Mouse (Mus musculus): ENCODE data around the gene Esm1. TPM values are rescaled to one million over a fixed set of nuclear protein-coding genes. Genes with fewer than 3 reads are reported as not detected.

Esm1 gene
- total RNA-seq (2022), result under 1 TPM in 3 of 4 experiments, not detected in 1; 0.29 to 0.49 (median 0.43) TPM

DNA sequence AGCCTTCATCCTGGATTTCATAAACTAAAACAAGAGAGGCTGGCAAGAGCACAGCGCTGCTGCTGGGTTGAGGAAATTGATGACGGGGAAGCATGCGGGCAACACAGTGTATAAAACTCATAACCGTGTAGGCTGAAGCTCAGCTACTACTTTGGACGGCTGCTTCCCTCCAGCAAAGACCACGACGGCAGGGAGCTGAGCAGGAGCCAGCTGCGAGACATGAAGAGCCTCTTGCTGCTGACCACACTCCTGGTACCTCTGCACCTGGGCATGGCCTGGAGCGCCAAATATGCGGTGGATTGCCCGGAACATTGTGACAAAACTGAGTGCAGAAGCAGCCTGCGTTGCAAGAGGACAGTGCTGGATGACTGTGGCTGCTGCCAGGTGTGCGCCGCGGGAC lies at the start of gene Esm1:
Gene Esm1 (plus strand): TSS at position 36 of the 400 bp plus-strand sequence.
- DNase-seq (ENCODE audit: low spot score in 2 of 2), result no peak

DNA sequence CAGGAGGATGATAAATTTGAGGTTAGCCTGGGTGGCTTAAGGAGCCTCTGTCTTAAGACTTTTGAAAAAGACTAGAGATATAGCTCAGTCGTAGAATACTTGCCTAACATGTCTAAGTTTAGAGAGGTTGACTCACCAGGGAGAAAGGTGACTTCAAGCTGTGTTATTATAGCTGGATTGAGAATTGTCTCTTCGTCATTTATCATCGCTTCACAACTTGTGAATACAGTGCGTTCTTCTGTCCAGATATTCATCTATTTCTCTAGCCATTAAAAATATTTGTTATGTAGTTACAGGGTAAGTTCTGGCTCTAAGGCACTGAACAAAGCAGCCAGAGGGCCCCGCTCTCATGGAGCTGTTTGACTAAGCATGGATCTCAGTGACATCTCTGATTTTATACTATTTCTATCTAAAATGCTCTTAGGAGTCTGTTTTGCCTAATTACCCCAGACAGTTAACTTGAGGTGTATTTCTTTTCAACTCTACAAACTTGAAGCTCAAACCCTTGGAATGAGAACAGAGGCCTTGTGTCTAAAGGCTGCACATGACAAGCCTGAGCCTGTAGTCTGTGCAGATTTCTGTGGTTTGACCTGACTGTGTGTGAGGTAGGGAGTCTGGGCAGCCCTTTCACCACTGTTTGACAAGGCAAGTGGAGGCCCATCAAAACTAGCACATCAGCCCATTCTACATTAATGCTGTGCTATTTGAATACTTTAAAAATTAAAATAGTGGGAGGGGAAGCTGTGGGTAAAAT lies 45.0 kb upstream of the Esm1 start:
- DNase-seq (ENCODE audit: low spot score in 2 of 2), result no peak

DNA sequence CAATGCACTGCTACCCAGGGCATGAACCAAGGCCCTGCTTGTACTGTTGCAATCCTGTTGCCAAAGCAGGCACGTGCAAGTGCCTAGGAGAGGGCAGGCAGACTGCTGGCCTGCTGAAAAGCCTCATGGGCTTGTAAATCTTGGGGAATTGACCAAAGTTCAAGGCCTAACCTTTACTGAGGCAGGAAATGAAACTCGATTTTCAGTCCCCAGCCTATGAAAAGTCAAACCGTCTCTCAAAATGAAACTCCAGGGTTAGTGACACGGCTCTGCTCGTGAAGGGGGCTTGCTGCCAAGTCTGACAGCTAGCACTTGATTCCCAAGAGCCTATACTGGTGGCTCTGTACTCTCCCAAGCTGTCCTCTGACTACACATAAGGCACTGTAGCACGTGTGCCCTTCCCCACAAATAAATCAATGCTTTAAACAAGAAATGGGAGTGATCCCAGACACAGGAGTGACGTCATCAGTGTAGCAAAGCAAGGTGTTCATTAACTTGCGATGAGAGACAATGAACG lies 41.4 kb upstream of the Esm1 start:
- DNase-seq (ENCODE audit: low spot score in 2 of 2), result no peak

DNA sequence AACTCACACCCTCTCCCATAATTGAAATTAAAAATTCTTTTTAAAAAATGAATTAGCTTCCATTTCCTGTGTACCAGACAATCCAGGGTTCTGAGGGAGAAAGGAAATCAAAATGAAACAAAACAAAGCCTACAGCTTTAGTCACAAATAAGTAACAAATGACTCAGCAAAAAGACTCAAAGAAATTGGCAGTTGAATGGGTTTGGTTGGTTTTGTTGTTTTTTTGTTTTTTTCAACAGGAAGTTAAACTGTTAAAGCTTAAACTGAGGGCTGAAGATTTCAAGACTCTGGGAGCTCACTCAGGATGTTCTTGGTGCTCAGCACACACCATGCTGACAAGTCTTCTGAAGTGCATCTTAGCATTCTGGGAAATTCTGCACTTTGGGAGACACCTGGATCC lies 39.2 kb upstream of the Esm1 start:
- DNase-seq (ENCODE audit: low spot score in 2 of 2), result no peak

DNA sequence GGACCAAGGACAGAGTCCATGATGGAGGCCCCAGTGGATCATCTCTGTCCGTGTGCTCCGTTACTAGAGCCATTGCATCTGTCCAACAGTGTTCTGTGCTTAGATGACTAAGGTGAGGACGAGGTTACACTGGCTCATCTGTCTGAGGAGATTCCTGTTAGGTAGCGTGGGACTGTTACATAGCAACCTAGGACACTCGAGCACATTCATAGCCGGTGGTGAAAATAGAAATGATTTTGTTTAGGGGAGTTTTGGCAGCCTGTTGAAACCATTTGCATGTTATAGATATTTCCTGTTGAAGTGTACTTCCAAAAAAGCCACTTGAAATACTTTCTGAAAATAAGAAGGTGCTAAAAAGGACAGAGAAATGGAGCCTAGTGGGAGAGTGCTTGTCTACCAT lies 35.3 kb upstream of the Esm1 start:
- no peak for DNase-seq (ENCODE audit: low spot score in 2 of 2)

DNA sequence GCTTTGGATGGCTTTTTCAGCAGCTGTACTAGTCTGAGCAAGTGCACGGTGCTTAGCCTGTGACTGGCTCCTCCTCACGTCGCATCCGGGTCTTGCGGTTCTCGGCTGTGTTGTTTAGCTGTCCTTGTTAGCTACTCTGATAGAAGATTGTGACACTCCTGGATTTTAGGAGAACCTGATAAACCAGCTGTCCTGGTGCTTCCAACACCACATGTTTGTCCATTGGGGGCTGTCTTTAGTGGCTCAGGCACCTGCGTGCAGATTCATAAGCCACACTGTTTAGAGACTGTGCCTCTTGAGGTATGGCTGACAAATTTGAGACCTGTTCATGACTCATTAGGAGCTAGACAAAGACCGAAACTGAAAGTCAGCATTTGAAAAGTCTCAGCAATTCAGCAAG lies 26.1 kb upstream of the Esm1 start:
- DNase-seq (ENCODE audit: low spot score in 2 of 2), result no peak

DNA sequence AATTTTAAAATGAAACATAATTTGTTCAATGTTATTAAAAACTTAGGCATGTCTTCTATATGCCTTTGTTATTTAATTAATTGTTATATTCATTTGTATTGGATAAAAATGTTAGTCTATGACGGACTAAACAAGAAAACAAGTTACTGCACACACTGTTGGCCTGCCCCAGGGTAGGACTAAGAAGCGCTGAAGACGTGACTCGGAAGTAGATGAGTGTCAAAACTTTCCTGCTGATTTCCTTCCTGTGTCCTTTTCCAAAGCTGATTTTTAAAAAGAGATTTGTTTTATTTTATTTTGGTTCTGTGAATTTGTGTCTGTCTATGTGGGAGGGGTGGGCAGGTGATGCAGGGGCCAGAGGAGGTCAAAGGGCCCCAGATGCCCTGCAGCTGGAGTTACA lies 25.7 kb upstream of the Esm1 start:
- DNase-seq (ENCODE audit: low spot score in 2 of 2), result no peak

DNA sequence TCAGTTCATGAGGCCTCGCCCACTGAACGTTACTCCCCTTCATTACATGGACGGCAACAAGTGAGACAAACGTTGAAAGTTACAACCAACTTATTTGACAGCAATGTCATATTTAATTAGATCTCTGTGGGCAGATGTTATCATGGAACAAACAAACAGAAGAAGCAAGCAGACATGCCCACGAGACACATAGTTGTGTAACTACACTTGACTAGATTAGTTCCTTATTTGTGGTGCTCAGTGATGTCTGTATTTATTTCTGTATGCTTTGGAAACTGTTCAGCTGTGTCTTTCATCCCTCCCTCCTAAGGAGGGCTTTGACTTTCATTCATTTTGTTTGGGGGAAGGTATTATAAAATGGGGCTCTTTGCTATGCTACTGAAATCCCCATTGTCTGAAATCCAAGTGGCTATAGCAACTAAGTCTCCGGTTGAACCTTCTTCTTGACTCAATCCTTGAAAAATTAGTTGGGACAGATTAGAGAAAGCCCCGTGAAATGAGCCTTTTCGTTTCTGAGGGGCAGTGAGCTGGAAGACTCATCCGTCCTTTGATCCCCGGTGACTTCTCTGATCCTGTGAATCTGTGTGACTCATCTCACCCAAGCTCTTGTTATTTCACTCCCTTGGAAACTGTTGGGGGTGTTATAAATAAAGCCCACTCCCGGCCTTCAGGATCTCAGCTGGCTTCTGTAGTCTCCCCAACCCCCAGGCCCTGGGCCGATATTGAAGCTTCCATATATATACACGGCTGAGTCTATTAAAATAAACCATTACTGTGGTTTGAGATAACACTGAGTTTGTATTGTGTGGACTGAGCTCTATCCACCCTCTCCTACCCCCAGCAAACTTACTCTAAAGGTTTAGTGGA lies 12.4 kb upstream of the Esm1 start:
- no peak for DNase-seq (ENCODE audit: low spot score in 2 of 2)

DNA sequence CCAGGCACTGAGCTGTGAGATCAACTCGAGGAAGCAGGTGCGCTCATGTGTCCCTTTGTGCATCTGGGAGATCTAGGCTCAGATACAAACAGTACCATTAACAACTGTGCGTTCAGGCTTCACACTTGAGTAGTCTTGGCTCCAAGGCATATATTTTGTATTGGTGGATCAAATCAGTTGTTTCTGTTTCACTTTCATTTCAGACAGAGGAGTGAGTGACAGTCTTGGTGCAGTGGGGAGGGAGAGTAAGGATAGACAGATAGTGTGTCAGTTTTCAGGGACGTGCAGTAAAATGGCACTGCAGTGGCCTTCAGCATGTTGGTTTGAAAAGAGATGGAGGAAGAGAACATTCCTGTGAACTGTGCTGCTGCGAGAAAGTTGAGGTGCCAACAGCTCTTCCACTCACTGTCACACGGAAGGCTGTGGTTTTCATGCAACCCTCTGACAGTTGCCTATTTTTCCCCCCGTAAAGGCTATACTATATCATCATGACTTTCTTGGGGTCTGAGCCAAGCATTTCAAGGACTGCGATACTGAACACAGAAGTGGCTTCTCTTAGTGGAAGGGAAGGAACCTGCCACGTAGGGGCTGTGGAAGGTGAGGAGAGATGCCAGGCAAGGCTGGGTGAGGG lies 11.5 kb upstream of the Esm1 start:
- DNase-seq (ENCODE audit: low spot score in 2 of 2), result no peak

DNA sequence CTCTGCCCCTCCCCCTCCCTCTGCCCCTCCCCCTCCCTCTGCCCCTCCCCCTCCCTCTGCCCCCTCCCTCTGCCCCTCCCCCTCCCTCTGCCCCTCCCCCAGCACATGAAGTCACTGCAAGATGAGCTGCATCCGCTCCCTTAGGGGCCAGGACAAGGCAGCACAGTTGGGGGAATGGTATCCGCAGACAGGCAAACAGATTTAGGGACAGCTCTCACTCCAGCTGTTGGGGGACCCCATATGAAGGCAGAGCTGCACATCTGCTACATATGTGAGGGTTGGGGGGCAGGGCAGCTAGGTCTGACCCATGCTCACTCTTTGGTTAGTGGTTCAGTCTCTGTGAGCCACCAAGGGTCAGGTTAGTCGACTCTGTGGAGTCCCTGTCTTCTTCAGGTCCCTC lies 10.1 kb upstream of the Esm1 start:
- no peak for DNase-seq (ENCODE audit: low spot score in 2 of 2)

DNA sequence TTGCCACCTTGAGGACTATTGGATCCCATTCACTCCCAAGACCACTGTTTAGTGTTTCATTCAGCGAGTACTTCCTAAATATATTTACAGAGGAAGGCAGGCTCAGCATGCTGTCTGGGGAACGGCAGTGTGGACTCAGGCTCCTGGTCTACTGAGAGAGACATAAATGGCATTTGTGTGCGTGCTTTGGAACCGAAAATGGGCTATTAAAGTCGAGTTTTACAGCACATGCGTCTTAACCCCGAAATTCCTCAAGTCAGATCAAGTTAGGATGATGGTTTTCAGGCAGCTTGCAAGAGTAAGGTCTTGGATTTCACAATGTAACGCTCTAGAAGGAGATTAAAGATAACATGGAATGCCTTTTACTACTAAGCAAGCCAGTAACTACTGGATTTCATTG lies 8.7 kb upstream of the Esm1 start:
- DNase-seq (ENCODE audit: low spot score in 2 of 2), result no peak

DNA sequence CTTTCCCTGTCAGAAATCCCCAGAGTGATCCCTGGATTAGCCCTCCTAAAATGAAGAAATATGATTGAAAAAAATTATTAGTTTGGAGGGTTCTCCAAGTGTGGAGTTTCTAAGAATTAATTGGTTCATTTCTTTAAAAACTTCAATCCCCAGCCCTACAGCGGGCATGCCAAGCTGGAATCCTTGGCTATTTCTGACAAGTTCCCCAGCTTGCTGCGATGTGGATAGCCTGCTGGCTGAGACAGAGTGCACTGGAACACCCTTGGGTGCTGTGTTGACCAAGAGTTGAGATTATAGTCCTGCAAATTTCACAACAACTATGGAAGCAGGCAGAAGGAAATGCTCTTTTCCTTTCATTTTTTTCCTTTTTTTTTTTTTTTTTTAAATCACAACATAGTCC lies 7.8 kb upstream of the Esm1 start:
- DNase-seq (ENCODE audit: low spot score in 2 of 2), result no peak

DNA sequence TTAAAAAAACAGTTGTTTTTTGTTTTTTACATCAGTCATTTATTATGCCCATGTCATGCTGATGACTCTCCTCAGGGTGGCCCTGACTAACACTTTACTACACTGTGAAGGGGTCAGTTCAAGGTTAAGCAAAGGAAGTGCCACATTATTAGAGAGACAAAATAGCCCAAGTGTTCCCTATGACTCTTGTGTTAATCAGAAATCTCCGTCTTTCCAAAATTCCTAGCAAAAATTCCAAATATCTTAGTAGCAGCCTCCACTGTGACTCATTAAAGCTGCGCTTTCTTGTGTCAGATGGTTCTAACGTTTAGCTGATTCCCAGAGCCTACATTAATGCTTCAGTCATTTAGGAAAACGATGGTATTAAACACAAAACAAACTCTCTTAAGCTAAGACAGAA lies 7.3 kb upstream of the Esm1 start:
- no peak for DNase-seq (ENCODE audit: low spot score in 2 of 2)

DNA sequence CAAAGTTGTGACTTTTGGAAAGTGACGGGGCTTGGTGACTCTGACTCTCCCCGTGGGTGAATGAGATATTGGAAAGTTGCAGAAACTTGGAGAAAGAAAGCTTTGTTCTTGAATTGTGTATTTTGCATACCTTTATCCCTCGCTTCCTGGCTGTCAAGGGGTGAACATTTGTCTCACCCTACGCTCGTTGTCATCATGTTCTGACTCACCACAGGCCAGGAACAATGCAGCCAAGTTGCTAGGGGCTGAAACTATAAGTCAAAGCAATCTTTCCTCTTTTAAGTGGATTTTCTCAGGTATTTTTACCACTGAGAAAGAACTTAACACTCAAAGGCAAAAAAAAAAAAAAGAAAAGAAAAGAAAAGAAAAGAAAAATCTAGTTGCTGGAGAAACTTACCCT lies 6.3 kb upstream of the Esm1 start:
- no peak for DNase-seq (ENCODE audit: low spot score in 2 of 2)

DNA sequence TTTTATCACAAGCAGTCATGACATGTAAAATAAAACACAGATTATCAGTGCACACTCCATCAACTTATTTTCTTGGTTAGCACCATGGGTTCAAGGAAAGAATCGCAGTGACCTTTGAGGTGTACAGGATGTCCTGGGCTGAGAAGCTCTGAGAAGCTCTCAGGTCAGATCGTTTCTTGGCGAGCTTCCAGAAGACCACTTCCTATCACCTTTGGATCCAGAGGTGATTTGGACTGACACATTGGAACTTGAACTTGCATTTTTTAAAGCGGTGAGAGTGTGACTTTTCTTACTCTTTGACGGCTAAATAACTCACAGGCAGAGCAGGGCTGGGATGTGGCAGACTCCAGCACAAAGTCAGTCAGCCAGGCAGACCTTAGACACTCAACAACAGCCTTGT lies 4.1 kb upstream of the Esm1 start:
- DNase-seq (ENCODE audit: low spot score in 2 of 2), result no peak

DNA sequence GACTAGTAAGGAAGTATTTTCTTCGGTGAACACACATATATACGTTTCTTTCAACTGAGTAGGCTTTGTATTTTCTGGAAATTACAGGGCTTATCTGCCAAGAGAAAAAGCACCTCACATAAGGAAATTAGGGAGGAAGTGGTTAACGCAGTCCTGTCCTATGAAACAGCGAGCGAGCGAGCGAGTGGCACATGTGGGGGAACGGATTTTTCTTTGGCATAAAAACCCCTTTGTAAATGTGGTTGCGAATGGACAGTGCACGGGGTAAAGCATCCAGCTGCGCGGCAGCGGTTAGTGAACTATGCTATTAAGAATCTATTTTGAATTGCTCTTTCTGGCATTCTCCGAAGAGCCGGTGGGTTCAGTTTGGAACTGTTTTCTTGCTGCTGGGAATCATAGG lies 1.9 kb downstream of the Esm1 start:
- DNase-seq (ENCODE audit: low spot score in 2 of 2), result no peak

DNA sequence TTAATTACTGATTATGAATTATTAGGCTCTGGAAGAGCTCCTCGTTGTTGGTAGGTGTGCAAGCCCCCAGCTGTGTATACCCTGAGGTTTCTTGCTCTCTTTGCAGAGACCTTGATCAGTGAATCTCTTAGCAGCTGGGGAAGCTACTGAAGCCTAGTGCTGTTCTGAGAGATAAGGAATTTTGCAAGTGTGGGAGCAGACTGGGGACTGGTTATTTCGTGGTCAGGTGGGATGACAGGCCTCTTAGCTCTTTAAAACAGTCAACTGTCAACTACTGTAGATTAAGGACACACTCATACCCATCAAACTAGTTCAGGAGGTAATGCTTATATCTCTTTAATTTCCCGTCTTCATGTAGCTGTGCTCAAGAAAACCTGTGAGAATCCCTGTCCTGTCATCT lies 2.9 kb downstream of the Esm1 start:
- no peak for DNase-seq (ENCODE audit: low spot score in 2 of 2)

DNA sequence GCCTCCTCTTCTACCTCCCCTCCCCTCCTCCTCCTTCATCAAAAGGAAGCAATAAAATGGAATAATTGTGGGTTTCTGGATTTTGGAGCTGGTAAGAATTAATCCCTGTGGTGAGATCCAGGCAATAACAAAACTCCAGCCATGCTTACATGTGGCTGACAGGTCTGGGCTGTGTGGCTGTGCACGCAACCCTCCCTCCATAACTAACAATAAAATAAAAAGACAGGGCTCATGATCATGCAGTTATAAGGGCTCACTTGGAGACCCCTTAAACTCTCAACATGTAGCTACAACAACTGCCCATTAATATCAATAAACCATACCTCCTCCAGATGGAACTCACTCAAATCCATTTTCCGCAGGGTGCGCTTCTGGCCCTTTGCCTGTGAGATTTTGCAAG lies 4.4 kb downstream of the Esm1 start:
- no peak for DNase-seq (ENCODE audit: low spot score in 2 of 2)

DNA sequence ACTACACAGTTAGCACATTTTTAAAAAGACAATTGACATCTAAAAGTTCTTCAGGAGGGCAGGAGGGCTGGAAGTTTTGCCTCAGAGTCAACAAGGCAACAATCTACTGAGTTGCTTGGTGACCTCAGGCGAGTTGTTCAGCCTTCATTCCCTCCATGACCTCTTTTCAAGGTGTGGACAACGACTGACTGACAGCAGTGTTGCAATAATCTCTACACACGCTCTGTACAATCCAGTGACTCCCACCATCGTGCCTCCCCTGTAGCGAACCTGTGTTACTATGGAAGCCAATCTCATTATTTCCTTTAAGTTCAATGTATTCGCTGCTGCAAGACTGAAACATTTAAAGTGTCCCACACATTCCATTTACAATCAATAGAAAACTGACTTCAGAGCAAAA lies 12.4 kb downstream of the Esm1 start:
- DNase-seq (ENCODE audit: low spot score in 2 of 2), result no peak

DNA sequence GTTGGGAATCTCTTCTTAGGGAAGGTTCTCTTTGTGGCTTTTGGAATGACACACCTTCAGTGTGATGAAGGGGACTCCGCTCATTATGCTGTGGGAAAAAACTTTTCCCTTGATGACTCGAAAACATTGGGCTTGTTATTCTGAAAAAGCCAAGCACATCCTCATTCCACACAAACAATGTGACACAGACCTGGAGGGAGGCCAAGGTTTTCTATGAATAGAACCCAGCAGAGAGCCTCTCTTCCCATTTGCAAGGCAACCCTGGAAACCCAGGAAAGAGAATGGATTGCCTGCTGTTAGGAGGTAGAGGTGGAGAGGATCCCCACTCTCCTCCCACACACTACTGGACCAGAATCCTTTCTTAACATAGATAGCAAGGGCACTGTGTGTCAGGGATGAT lies 14.6 kb downstream of the Esm1 start:
- no peak for DNase-seq (ENCODE audit: low spot score in 2 of 2)

DNA sequence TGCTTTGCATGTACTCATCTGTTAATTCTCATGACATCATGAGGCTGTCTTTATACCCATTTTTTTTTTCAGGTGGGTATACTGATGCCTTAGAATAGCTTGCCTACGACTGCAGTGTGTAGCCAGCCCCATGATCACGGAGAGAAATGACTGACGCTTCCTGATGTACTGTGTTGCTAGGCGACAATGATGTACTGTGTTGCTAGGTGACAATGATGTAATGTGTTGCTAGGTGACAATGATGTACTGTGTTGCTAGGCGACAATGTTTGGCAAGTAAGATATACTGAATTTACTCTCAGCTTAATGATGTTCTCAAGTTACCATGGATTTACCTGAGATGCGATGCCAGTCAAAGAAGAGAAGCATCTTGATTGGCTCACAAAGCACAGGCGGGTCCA lies 16.4 kb downstream of the Esm1 start, which contains the start of gene Gzmk:
Gene Gzmk (minus strand): TSS at position 98 of the 400 bp plus-strand sequence.
- no peak for DNase-seq (ENCODE audit: low spot score in 2 of 2)

DNA sequence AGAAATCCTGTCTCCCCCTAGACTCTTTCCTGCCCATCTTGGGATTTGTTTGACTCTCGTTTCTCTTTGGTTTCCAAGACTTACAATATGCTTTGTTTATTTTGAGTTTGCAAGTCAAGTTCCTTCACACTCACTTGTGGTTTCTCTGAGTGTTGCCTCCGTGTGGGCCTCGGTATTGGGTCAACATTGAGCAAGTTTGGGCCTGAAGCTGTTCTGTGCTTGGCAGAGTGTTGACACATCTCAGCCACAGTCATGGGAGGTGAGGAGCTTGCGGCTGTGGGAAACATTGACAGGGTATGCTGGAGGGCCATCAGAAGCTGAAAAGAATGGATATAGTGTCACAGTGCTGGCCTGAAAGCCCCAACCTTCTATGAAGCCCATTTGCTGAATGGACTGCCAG lies 17.6 kb downstream of the Esm1 start:
- DNase-seq (ENCODE audit: low spot score in 2 of 2), result no peak

Measured in gastrocnemius, adult 8-10 months (tissue).